Mouse (Mus musculus): Measurements from ENCODE around the gene Rps23.

DNA sequence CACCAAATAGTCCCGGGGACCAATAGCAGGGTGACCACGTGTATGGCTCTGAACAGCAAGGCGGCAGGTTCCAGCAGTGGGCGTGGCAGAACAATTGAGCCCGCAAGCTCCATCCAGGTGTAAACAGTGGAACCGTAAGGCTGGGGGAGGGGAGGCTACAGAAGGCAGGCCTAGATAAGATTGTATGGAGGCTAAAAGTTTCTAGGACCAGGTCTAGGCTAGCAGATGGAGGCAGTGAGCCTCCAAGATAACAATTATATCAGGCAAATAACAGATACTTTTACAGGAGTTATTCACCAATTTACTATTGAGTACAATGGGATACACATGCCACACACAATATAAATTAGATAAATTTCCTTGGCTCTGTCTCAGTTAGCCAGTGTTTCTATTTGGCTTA, 16.4 kb downstream of the Rps23 start:
- no peak for TF ChIP-seq CTCF (IDR thresholded peaks at IDR 0.05; ENCODE audit: insufficient read depth, low read depth, low read length)
- TF ChIP-seq POLR2A (IDR thresholded peaks at IDR 0.05; ENCODE audit: insufficient read depth, low read depth, low read length) = no peak
